Mouse (Mus musculus) heart, adult 2 months (tissue): ENCODE measurements around the gene Rnaseh2c.

Source experiments
- CTCF ChIP-seq: fragments of 200-600 bp; IDR thresholded peaks from 2 replicates; pipeline ENCODE4 v1.8.1; 2022; ENCODE audit warnings: antibody characterized with exemption, mild to moderate bottlenecking, moderate library complexity
- EP300 ChIP-seq: fragments of 200-500 bp; IDR thresholded peaks from 2 replicates; pipeline ENCODE4 v1.6.1; 2011; ENCODE audit warnings: low read depth, low read length, control low read depth; ENCODE audit not compliant: insufficient read depth
- POLR2A ChIP-seq: fragments of 200-500 bp; IDR thresholded peaks from 2 replicates; pipeline ENCODE4 v1.6.1; 2011; ENCODE audit warnings: mild to moderate bottlenecking, low read depth, low read length, control low read depth; ENCODE audit not compliant: insufficient read depth

GRCm38 (mm10) chr19:5603664-5604063, 2.0 kb downstream of the Rnaseh2c start:
- TF ChIP-seq EP300 (no peak), CTCF (no peak), POLR2A (no peak)
